Mouse (Mus musculus) forebrain, postnatal 0 days (tissue): Measurements from ENCODE around the gene Sult2b1. TPM values are rescaled to one million over a fixed set of nuclear protein-coding genes. Genes with fewer than 3 reads are reported as not detected.

Source experiments
- ATAC-seq: fragments of 200-750 bp; cut with Nextera tagmentation; 2 replicates; pipeline ENCODE4 v1.8.0; 2017; ENCODE audit warnings: mild to moderate bottlenecking, moderate library complexity
- DNase-seq: peaks from one replicate; pipeline ENCODE4 v3.0.0-alpha.2; 2015
- H3K27ac ChIP-seq: fragments of 300-500 bp; sonication (generic); 2 replicates; pipeline ENCODE4 v1.5.1; 2014; ENCODE audit warnings: low read depth, mild to moderate bottlenecking, antibody characterized with exemption, low read length, moderate library complexity, mixed read lengths
- H3K27me3 ChIP-seq: fragments of 300-500 bp; sonication (generic); 2 replicates; pipeline ENCODE4 v1.6.1; 2014; ENCODE audit warnings: mild to moderate bottlenecking, low read length, mixed read lengths; ENCODE audit not compliant: insufficient read depth
- H3K36me3 ChIP-seq: fragments of 300-500 bp; sonication (generic); 2 replicates; pipeline ENCODE4 v1.6.1; 2014; ENCODE audit warnings: mild to moderate bottlenecking, moderate library complexity; ENCODE audit not compliant: insufficient read depth
- H3K4me1 ChIP-seq: fragments of 300-500 bp; sonication (generic); 2 replicates; pipeline ENCODE4 v1.6.1; 2014; ENCODE audit warnings: antibody characterized with exemption; ENCODE audit not compliant: insufficient read depth
- H3K4me2 ChIP-seq: fragments of 300-500 bp; sonication (generic); 2 replicates; pipeline ENCODE4 v1.6.1; 2014; ENCODE audit warnings: low read depth, mild to moderate bottlenecking, moderate library complexity
- H3K4me3 ChIP-seq: fragments of 300-500 bp; sonication (generic); 2 replicates; pipeline ENCODE4 v1.5.1; 2014; ENCODE audit warnings: low read depth, low read length, mixed read lengths
- H3K9ac ChIP-seq: fragments of 300-500 bp; sonication (generic); 2 replicates; pipeline ENCODE4 v1.6.1; 2014; ENCODE audit warnings: mild to moderate bottlenecking
- H3K9me3 ChIP-seq: fragments of 300-500 bp; sonication (generic); 2 replicates; pipeline ENCODE4 v1.6.1; 2016; ENCODE audit warnings: low read length
- CTCF ChIP-seq: sonication (generic); IDR thresholded peaks from 2 replicates; pipeline ENCODE4 v1.5.1; 2016; ENCODE audit warnings: antibody characterized with exemption, control low read depth, low read depth
- WGBS: fragments of 180-500 bp; shearing (Covaris S2); extraction: QIAGEN DNeasy Blood & Tissue Kit; methylation state at CpG from one replicate; pipeline ENCODE4 v1.1.7; 2014; 5-methylcytosine and 5-hydroxymethylcytosine counted together
- polyA plus RNA-seq: library from polyadenylated mRNA; unstranded; fragments of >200 nt; fragmentation: Nextera tagmentation; extraction: Ambion mirVana; gene quantifications from 2 replicates; pipeline ENCODE4 v1.2.1, GENCODE M21; 2015
- total RNA-seq: library from RNA; depleted of rRNA; stranded (reverse); fragments of >200 nt; gene quantifications from 2 replicates; pipeline ENCODE4 v1.2.3, GENCODE M21; 2014

Gene Sult2b1
- total and polyA plus RNA-seq, 2 experiments from 2014 or later, result 8.9 to 10.0 TPM

- no peak for TF ChIP-seq CTCF
- peak; percentile 21 for ATAC-seq
- H3K27ac ChIP-seq, result peak overlapping the region; percentile 64
- DNase-seq, result no peak
- peaks cover 36% of the 10 kb centered on the region for H3K36me3 ChIP-seq
- peak overlapping the region; percentile 66 for H3K4me3 ChIP-seq
- peak overlapping the region; percentile 91 for H3K4me2 ChIP-seq
- H3K4me1 ChIP-seq, result peaks cover 19% of the 10 kb centered on the region
- no peaks in the 10 kb centered on the region for H3K9me3 ChIP-seq
- WGBS, result 10% methylated on average over 14 of the region's 14 CpGs
- no peaks in the 10 kb centered on the region for H3K27me3 ChIP-seq
- H3K9ac ChIP-seq, result peak overlapping the region; percentile 74
These were observed 69.8 kb downstream of the Sult2b1 start for GRCm38 (mm10) chr7:45714630-45715089.

DNA sequence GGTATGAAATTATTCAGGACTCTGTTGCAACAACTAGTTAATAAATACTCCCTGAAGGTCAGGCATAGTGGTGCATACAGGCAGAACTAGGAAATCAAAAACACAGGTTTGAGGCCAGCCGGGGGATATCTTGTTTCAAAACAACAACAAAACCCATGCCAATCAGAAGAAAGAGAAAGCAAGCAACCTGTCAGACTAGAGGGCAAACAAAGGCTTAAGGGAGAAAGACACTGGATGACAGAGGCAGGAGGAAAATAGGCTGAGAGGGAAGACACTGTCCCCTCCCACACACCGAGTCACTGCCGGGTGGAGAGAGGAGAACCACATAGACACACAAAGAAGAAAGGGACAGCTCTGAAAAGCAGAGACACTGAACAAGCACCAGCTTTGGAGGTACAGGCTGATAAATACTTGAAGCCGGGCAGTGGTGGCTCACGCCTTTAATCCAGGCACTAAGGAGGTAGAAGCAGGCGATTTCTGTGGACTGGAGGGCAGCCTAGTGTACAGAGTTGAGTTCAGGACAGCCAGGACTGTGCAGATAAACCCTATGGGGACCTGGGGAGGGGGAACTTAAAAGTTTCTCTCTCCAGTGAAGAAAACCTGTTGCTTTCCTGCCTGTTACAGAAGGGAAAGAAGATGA lies 70.5 kb downstream of the Sult2b1 start:
- ATAC-seq (no peak), DNase-seq (no peak)
- Histone ChIP-seq H3K36me3 (peaks cover 35% of the 10 kb centered on the region), H3K9me3 (no peaks in the 10 kb centered on the region), H3K4me1 (peaks cover 19% of the 10 kb centered on the region), H3K4me3 (peak overlapping the region; percentile 66), H3K9ac (peak overlapping the region; percentile 74), H3K27me3 (no peaks in the 10 kb centered on the region), H3K27ac (no peak overlapping the region), H3K4me2 (peak overlapping the region; percentile 91)
- 81% methylated on average over 6 of the region's 6 CpGs for WGBS
- TF ChIP-seq CTCF, result no peak

DNA sequence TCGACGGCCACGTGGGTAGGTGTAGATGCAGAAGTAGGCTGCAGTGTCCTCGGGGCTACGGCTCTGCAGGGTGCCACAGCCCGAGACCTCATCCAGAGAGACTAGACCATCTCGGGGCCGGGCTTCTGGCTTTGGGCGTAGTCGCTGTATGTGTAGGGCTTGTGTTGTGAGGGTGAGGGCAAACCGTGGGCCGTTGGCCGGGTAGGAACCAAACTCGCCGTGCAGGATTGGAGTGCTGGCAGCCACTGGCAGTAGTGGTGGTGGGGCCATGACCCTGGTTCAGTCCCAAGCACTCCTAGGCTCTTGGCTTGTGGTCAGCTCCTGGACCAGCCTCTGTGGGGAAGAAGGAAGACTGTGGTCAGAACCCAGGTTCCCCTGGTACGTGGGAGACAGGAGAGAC lies 71.1 kb downstream of the Sult2b1 start:
- Histone ChIP-seq H3K36me3 (peaks cover 35% of the 10 kb centered on the region), H3K27ac (no peak overlapping the region), H3K4me2 (no peak overlapping the region), H3K4me3 (no peak overlapping the region), H3K9ac (no peak overlapping the region), H3K9me3 (no peaks in the 10 kb centered on the region), H3K4me1 (peaks cover 19% of the 10 kb centered on the region), H3K27me3 (no peaks in the 10 kb centered on the region)
- WGBS, result 91% methylated on average over 16 of the region's 16 CpGs
- no peak for TF ChIP-seq CTCF
- no peak for DNase-seq
- no peak for ATAC-seq

DNA sequence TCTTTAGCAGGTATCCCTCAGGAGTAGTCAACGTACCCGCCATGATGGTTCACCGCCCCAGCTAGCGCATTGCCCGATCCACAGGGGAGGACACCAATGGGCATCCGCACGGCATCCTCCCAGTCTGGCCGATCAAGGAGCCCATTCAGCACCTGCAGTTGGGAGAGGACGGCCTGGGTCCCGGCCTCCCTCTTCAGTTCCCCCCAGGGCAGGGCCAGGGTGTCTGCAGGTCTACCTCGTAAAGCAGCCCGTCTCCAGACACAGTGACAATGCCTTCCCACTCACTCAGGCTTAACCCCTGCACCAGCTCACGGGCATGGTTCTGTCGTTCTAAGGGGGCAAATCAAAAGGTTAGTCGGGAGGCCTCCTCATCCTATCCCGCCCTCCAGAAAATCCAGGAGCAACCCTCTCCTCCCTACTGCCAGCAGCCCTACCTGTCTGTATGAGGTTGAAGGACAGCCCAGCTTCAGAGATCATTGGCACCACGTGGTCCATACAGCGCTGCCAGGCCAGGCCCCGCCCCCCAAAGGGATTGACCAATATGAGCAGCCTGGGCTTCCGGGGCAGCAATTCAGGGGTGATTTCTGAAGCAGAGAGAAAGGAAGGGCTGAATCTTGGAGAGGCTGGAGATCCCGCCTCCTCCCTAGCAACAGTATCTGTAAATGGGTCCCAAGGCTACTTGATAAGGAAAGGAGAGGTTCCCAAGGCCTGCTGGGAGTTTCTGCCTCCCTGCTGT lies 72.3 kb downstream of the Sult2b1 start:
- Histone ChIP-seq H3K27ac (no peak overlapping the region), H3K4me3 (no peak overlapping the region), H3K4me1 (peaks cover 28% of the 10 kb centered on the region), H3K9me3 (no peaks in the 10 kb centered on the region), H3K4me2 (no peak overlapping the region), H3K27me3 (no peaks in the 10 kb centered on the region), H3K36me3 (peaks cover 35% of the 10 kb centered on the region), H3K9ac (no peak overlapping the region)
- 90% methylated on average over 21 of the region's 21 CpGs for WGBS
- ATAC-seq, result no peak
- no peak for DNase-seq
- no peak for TF ChIP-seq CTCF

- ATAC-seq (no peak), DNase-seq (no peak)
- H3K36me3 ChIP-seq, result peaks cover 35% of the 10 kb centered on the region
- H3K9me3 ChIP-seq, result no peaks in the 10 kb centered on the region
- no peak overlapping the region for H3K27ac ChIP-seq
- WGBS, result 88% methylated on average over 24 of the region's 24 CpGs
- no peak overlapping the region for H3K4me2 ChIP-seq
- H3K4me1 ChIP-seq, result peaks cover 33% of the 10 kb centered on the region
- no peak overlapping the region for H3K9ac ChIP-seq
- H3K4me3 ChIP-seq, result no peak overlapping the region
- no peaks in the 10 kb centered on the region for H3K27me3 ChIP-seq
- no peak for TF ChIP-seq CTCF
These were observed 73.0 kb downstream of the Sult2b1 start for GRCm38 (mm10) chr7:45711316-45712021.

- H3K4me3 ChIP-seq, result no peak overlapping the region
- no peaks in the 10 kb centered on the region for H3K27me3 ChIP-seq
- DNase-seq (no peak), ATAC-seq (no peak)
- H3K4me2 ChIP-seq, result no peak overlapping the region
- no peak overlapping the region for H3K9ac ChIP-seq
- H3K27ac ChIP-seq, result no peak overlapping the region
- WGBS, result 91% methylated on average over 20 of the region's 20 CpGs
- H3K4me1 ChIP-seq, result peaks cover 30% of the 10 kb centered on the region
- no peak for TF ChIP-seq CTCF
- peaks cover 35% of the 10 kb centered on the region for H3K36me3 ChIP-seq
- no peaks in the 10 kb centered on the region for H3K9me3 ChIP-seq
These were observed 73.8 kb downstream of the Sult2b1 start for GRCm38 (mm10) chr7:45710477-45711191.
